Mouse (Mus musculus) kidney, adult 2 months (tissue): ENCODE data around the gene Gnb1.

Experiments used
- CTCF ChIP-seq: fragments of 200-500 bp; conservative IDR thresholded peaks from 2 replicates; pipeline ENCODE4 v1.5.1; 2011; ENCODE audit warnings: low read depth, mild to moderate bottlenecking, control low read depth, low read length, moderate library complexity, mixed read lengths; ENCODE audit not compliant: insufficient read depth, insufficient read length
- POLR2A ChIP-seq: fragments of 200-500 bp; IDR thresholded peaks from one replicate; pipeline ENCODE4 v1.6.1; 2011; ENCODE audit warnings: low read depth, low read length, control low read depth

DNA sequence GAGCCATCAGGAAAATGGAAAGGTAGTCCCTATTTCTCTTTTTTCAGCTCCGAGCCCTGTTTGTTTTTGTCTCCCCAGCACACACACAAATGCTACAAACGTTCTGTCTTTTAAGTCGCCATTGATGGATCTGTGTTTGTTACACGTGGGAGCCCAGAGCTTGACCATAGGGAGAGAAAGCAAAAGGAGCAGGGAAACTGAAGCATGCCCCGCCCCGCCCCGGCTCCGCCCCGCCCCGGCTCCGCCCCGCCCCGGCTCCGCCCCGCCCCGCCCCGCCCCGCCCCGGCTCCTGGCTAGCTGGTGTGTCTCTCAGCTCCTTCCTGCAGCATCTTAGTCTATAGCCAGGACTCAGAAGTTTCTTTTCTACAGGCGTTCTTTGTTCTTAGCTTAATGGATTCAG lies 107.4 kb downstream of the Gnb1 start:
- TF ChIP-seq CTCF (no peak), POLR2A (no peak)
